Mouse (Mus musculus) midbrain, postnatal 0 days (tissue): ENCODE results near the gene Crb1. TPM values are rescaled to one million over a fixed set of nuclear protein-coding genes. Genes with fewer than 3 reads are reported as not detected.
A peak's percentile ranks its signal among the peaks of the same experiment; 100 is the strongest.

Experiments
- ATAC-seq: fragments of 200-750 bp; cut with Nextera tagmentation; 2 replicates; pipeline ENCODE4 v1.8.0; 2017; ENCODE audit warnings: moderate number of reproducible peaks, mild to moderate bottlenecking, moderate TSS enrichment, moderate library complexity; ENCODE audit not compliant: low FRiP score
- DNase-seq: peaks from one replicate; pipeline ENCODE4 v3.0.0-alpha.2; 2015; ENCODE audit warnings: low spot score
- H3K27ac ChIP-seq: fragments of 300-500 bp; sonication (generic); 2 replicates; pipeline ENCODE4 v1.5.1; 2014; ENCODE audit warnings: low read depth, mild to moderate bottlenecking, low read length, mixed read lengths
- H3K27me3 ChIP-seq: fragments of 300-500 bp; sonication (generic); 2 replicates; pipeline ENCODE4 v1.6.1; 2014; ENCODE audit warnings: low read length, control low read depth, mixed read lengths; ENCODE audit not compliant: insufficient read depth
- H3K36me3 ChIP-seq: fragments of 300-500 bp; sonication (generic); 2 replicates; pipeline ENCODE4 v1.6.1; 2014; ENCODE audit warnings: low read length, control low read depth, mixed read lengths; ENCODE audit not compliant: insufficient read depth
- H3K4me1 ChIP-seq: fragments of 300-500 bp; sonication (generic); 2 replicates; pipeline ENCODE4 v1.6.1; 2014; ENCODE audit warnings: mild to moderate bottlenecking, control low read depth, antibody characterized with exemption, low read length, mixed read lengths; ENCODE audit not compliant: insufficient read depth
- H3K4me2 ChIP-seq: fragments of 300-500 bp; sonication (generic); 2 replicates; pipeline ENCODE4 v1.6.1; 2014; ENCODE audit warnings: low read depth, mild to moderate bottlenecking, low read length, mixed read lengths; ENCODE audit not compliant: poor library complexity, severe bottlenecking
- H3K4me3 ChIP-seq: fragments of 300-500 bp; sonication (generic); 2 replicates; pipeline ENCODE4 v1.5.1; 2014; ENCODE audit warnings: low read depth, mild to moderate bottlenecking, low read length, moderate library complexity
- H3K9ac ChIP-seq: fragments of 300-500 bp; sonication (generic); replicated peaks from 2 replicates; pipeline ENCODE4 v1.6.1; 2014; ENCODE audit warnings: mild to moderate bottlenecking, low read length, moderate library complexity, mixed read lengths; ENCODE audit not compliant: poor library complexity, severe bottlenecking
- H3K9me3 ChIP-seq: fragments of 300-500 bp; sonication (generic); 2 replicates; pipeline ENCODE4 v1.6.1; 2016; ENCODE audit warnings: low read length, control low read depth
- CTCF ChIP-seq: IDR thresholded peaks from 2 replicates; pipeline ENCODE4 v1.5.1; 2016; ENCODE audit warnings: antibody characterized with exemption, mild to moderate bottlenecking
- WGBS: fragments of 180-500 bp; shearing (Covaris S2); extraction: QIAGEN DNeasy Blood & Tissue Kit; methylation state at CpG from one replicate; pipeline ENCODE4 v1.1.7; 2014; 5-methylcytosine and 5-hydroxymethylcytosine counted together
- polyA plus RNA-seq: library from polyadenylated mRNA; unstranded; fragments of >200 nt; fragmentation: Nextera tagmentation; extraction: Ambion mirVana; gene quantifications from 2 replicates; pipeline ENCODE4 v1.2.1, GENCODE M21; 2015
- total RNA-seq: library from RNA; depleted of rRNA; stranded (reverse); fragments of >200 nt; gene quantifications from 2 replicates; pipeline ENCODE4 v1.2.3, GENCODE M21; 2014; rRNA removed

Gene Crb1
- total and polyA plus RNA-seq, 2 experiments from 2014 or later, result 1.8 to 3.0 TPM

DNA sequence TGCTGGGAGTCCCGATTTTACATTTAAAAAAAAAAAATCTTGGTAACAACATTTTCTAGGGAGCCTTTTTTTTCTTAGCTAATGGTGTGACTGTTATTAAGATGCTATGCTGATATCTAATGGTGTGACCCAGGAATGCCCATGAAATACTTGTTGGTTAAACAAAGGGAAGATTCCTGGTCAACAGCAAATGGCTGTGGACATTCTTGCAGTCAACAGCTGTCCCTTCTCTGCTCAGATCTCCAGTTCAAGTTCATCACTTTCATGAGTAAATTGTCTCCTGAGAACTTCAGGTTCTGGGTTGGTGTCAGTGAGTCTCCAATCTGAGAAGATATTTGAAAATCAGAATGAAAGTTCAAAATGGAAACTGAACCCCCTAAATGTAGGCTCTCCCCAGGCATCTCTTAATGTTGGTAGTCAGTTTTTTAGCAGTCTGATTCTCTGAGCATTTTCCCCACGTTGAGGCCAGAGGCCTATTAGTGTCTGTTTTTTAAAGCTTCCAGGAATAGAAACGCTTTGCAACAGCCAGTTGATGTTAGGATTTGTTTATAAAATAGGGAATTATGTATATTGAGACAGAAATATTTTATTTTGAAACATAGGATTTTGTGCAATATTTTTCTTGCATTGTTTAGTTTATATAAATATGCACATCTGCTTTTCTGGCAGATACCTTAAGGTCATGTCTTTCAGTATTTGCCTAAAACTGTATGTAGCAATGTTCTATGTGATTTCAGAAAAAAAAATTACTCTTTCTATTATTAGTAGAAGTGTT is 202.7 kb downstream of the Crb1 start:
- no peaks in the 10 kb centered on the region for H3K9me3 ChIP-seq
- H3K27me3 ChIP-seq, result no peaks in the 10 kb centered on the region
- no peak overlapping the region for H3K4me3 ChIP-seq
- TF ChIP-seq CTCF, result no peak
- H3K4me2 ChIP-seq, result no peak overlapping the region
- DNase-seq, result no peak
- no peak overlapping the region for H3K9ac ChIP-seq
- no peak overlapping the region for H3K27ac ChIP-seq
- 77% methylated on average over 3 of the region's 3 CpGs for WGBS
- peaks cover 10% of the 10 kb centered on the region; the same call in 1 of the 2 replicates for H3K36me3 ChIP-seq
- no peak for ATAC-seq
- no peaks in the 10 kb centered on the region for H3K4me1 ChIP-seq

DNA sequence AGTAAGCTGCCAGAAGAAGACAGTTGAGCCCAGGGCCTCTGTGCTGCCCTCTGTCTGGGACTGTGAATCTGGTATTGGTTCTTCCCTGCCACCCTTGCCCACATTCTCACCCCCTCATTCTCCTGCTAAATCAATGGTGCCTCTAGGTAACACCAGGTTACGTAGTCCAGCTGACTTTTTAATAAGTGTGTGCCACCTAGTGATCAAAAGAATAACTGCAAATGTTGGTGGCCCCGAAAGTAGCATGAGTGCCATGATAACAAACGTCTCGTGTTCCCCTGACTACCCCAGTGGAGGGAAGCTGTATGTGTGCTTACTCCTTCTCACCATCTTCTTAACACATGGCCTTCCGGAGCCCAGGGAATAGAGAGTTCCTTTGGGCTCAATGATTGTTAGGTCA is 214.1 kb downstream of the Crb1 start:
- ATAC-seq, result 0 out of 2 replicates have a peak, but pooled peaks have one; percentile 61
- 38% methylated on average over 5 of the region's 5 CpGs for WGBS
- no peak overlapping the region for H3K4me2 ChIP-seq
- no peaks in the 10 kb centered on the region for H3K4me1 ChIP-seq
- H3K9me3 ChIP-seq, result no peaks in the 10 kb centered on the region
- no peaks in the 10 kb centered on the region for H3K36me3 ChIP-seq
- no peak overlapping the region for H3K27ac ChIP-seq
- H3K9ac ChIP-seq, result no peak overlapping the region
- H3K4me3 ChIP-seq, result no peak overlapping the region
- peak; percentile 77 for TF ChIP-seq CTCF
- DNase-seq, result peak; percentile 58
- H3K27me3 ChIP-seq, result no peaks in the 10 kb centered on the region

DNA sequence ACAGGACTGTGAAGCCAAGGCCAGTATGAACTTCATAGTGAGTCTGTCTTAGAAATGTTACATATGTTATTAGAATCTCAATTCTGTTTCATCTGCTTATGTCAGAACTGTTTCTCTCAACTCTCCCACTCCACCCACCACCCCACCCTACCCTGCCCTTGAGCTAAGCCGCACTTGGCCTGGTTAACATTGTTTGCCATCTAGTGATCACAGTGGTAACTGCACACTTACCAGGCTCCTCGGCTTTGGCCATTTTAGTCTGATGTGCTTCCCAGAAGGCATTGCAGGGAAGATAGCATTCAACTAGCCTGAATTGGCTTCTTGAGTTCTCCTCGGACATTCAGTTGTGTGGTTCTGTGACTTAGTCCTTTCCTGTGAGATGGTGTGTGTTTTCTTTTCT is 215.3 kb downstream of the Crb1 start:
- ATAC-seq (no peak; the same call in 1 of the 2 replicates), DNase-seq (peak; percentile 18)
- WGBS, result 50% methylated on average over 3 of the region's 3 CpGs
- Histone ChIP-seq H3K27ac (no peak overlapping the region), H3K4me2 (no peak overlapping the region), H3K27me3 (no peaks in the 10 kb centered on the region), H3K36me3 (no peaks in the 10 kb centered on the region), H3K4me3 (no peak overlapping the region), H3K9me3 (no peaks in the 10 kb centered on the region), H3K4me1 (no peaks in the 10 kb centered on the region), H3K9ac (no peak overlapping the region)
- TF ChIP-seq CTCF, result peak; percentile 59

DNA sequence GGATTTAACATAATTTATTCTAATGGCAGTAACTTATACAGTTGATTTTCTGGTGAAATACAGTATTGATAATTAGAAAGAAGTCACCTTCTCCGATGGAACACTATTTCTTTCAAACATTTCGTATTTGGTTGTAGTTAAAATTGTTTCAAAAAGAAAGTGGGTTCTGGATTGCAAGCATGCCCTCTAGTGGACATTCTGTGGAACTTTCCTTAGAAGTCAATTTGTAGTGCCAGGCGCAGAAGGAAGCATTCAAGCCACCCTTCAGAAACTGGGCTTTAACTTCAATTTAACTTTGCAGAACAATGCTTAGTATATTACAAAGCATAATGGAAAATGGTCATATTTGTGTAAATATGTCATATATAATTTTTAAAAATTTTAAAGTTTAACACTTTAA is 220.5 kb downstream of the Crb1 start:
- Histone ChIP-seq H3K27me3 (no peaks in the 10 kb centered on the region), H3K4me2 (no peak overlapping the region), H3K36me3 (no peaks in the 10 kb centered on the region), H3K27ac (no peak overlapping the region), H3K4me1 (no peaks in the 10 kb centered on the region), H3K4me3 (no peak overlapping the region), H3K9ac (no peak overlapping the region), H3K9me3 (no peaks in the 10 kb centered on the region)
- TF ChIP-seq CTCF, result peak; percentile 90
- ATAC-seq (no peak), DNase-seq (peak; percentile 74)
- WGBS, result 11% methylated on average over 3 of the region's 3 CpGs

DNA sequence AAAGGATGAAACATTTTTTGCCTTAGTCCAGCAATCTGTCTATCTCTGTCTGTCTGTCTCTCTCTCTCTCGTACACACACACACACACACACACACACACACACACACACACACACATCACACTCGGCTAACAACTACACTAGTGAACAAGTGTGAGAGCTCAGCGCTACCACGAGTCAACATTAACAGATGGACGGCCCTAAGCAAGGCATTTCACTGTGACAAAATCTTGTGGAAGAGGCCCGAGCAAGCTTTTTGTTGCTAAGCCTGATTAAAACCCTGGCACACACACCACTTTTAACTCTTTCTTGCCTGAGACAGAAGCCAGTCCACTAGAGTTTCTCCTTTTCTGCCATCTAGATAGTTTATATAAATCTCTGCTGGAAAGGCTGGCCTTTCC is 223.4 kb downstream of the Crb1 start:
- peak; percentile 26 for DNase-seq
- 18% methylated on average over 6 of the region's 6 CpGs for WGBS

DNA sequence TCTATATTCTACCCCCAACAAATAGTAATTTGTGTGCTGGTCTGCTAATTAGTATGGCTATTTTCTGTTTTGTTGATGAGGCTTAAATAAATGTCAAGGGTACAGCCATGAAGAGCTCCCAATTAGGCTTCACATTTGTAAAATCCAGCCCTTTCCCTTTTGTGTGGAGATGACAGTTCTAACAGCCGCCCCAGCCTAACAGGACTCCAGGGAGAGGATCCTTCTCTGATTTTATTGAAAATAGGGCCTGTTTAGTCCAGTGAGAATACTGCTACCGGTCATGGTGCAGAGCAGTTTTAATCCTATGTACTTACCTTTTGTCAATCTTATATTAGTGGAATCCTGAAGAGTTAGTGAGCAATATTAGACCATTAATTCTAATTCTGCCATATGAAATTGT is 223.9 kb downstream of the Crb1 start:
- Histone ChIP-seq H3K27ac (no peak overlapping the region), H3K9me3 (no peaks in the 10 kb centered on the region), H3K4me3 (no peak overlapping the region), H3K9ac (no peak overlapping the region), H3K36me3 (no peaks in the 10 kb centered on the region), H3K4me2 (no peak overlapping the region), H3K27me3 (no peaks in the 10 kb centered on the region), H3K4me1 (no peaks in the 10 kb centered on the region)
- DNase-seq (no peak), ATAC-seq (no peak)
- 39% methylated on average over 2 of the region's 2 CpGs for WGBS
- no peak for TF ChIP-seq CTCF

More for the DNA sequence above, 223.4 kb downstream of the Crb1 start:
- Histone ChIP-seq H3K4me1 (no peaks in the 10 kb centered on the region), H3K4me2 (no peak overlapping the region), H3K9ac (no peak overlapping the region), H3K36me3 (no peaks in the 10 kb centered on the region), H3K9me3 (no peaks in the 10 kb centered on the region), H3K4me3 (no peak overlapping the region), H3K27me3 (no peaks in the 10 kb centered on the region), H3K27ac (no peak overlapping the region)
- ATAC-seq, result no peak
- no peak for TF ChIP-seq CTCF

Other genes with a start within 250 kb of the Crb1 start
- 54.5 and 65.1 TPM in 2 replicates for gene Zbtb41, start 45.2 kb upstream of the Crb1 start, total RNA-seq
- 11.9 and 13.2 TPM in 2 replicates for gene Zbtb41, start 45.2 kb upstream of the Crb1 start, polyA plus RNA-seq
- 2.7 and 4.0 TPM in 2 replicates for gene Aspm, start 77.7 kb upstream of the Crb1 start, total RNA-seq
- gene Aspm, start 77.7 kb upstream of the Crb1 start, polyA plus RNA-seq, result 0.65 and 0.75 TPM in 2 replicates
- gene F13b, start 124.6 kb upstream of the Crb1 start, total RNA-seq, result not detected in 2 replicates
- not detected in 2 replicates for gene F13b, start 124.6 kb upstream of the Crb1 start, polyA plus RNA-seq
- gene Cfhr1, start 183.2 kb upstream of the Crb1 start, total RNA-seq, result not detected in 2 replicates
- gene Cfhr1, start 183.2 kb upstream of the Crb1 start, polyA plus RNA-seq, result not detected in 2 replicates